In genomic region chr4:46666420-46666819, GRCm38 (mm10) we compare ENCODE assay signal across 30 mouse cellular contexts. TPM values are rescaled to one million over a fixed set of nuclear protein-coding genes. Genes with fewer than 3 reads are reported as not detected.
DNase-seq lines count a peak whose midpoint lies in the region; ATAC-seq and TF ChIP-seq lines count a peak whose summit lies in the region.
"Had no signal": no experiment of that assay in that cellular context is flagged by ENCODE, and none has a peak within 500 bp of the region (broad histone marks: within the 10 kb centered on the region; RNA-seq: fewer than 3 reads in every experiment).

No protein-coding gene starts in this region.

- TF ChIP-seq RAD21 in CH12.LX (IDR thresholded peaks at IDR 0.05; ENCODE audit: low read depth, low read length), result no peak

- no peak for TF ChIP-seq CTCF in CH12.LX (conservative IDR thresholded peaks at IDR 0.05 in 1 of 2, IDR thresholded peaks at IDR 0.05 in 1 of 2; ENCODE audit: low read depth in 2 of 2, low read length in 2 of 2)

- DNase-seq in forebrain, embryonic 10.5 days (ENCODE audit: extremely low spot score, low spot score), result no peak
- no peak for DNase-seq in forebrain, embryonic 14.5 days (ENCODE audit: low spot score)
- DNase-seq in CH12.LX (ENCODE audit: extremely low read depth) (no peak), ES-E14 (ENCODE audit: low read depth, low spot score) (no peak)
- DNase-seq in heart, adult 9 months (ENCODE audit: low spot score in 2 of 2), result no peak
- DNase-seq: adrenal gland, adult 2 months; adrenal gland, postnatal 14 days; cerebellum, adult 11 months; cerebellum, adult 2 months; cerebellum, postnatal 10 days; cerebellum, postnatal 36 days; embryo, embryonic 11 days; forebrain, postnatal 0 days; gastrocnemius, adult 2 months; gastrocnemius, postnatal 14 days; heart, adult 18-20 months; heart, postnatal 14 days; heart, postnatal 4 days; kidney, adult 18-20 months had no signal

- H3K4me2 ChIP-seq in forebrain, embryonic 14.5 days (ENCODE audit: low read length), result no peak overlapping the region
- no peak overlapping the region for H3K4me2 ChIP-seq in CH12.LX (ENCODE audit: insufficient read depth, low read depth, poor library complexity, severe bottlenecking)
- H3K4me2 ChIP-seq: embryonic facial prominence, embryonic 13.5 days; forebrain, embryonic 13.5 days; hindbrain, embryonic 12.5 days had no signal

- H3K9me3 ChIP-seq in forebrain, embryonic 10.5 days, result no peaks in the 10 kb centered on the region
- no peaks in the 10 kb centered on the region for H3K9me3 ChIP-seq in forebrain, embryonic 14.5 days (replicated peaks; ENCODE audit: control insufficient read depth, low read length)
- H3K9me3 ChIP-seq in CH12.LX (replicated peaks; ENCODE audit: low read length) (peaks cover 13% of the 10 kb centered on the region), ES-E14 (ENCODE audit: control insufficient read depth, insufficient read depth, low read depth, low read length) (no peaks in the 10 kb centered on the region)
- H3K9me3 ChIP-seq: embryonic facial prominence, embryonic 10.5 days; embryonic facial prominence, embryonic 13.5 days; forebrain, embryonic 13.5 days; heart, embryonic 10.5 days; heart, embryonic 13.5 days; hindbrain, embryonic 12.5 days had no signal

- no peak for TF ChIP-seq EP300 in CH12.LX (IDR thresholded peaks at IDR 0.05; ENCODE audit: low read length)

- 57% methylated on average over 5 of the region's 5 CpGs for WGBS in forebrain, embryonic 10.5 days
- WGBS in forebrain, embryonic 14.5 days, result 58% methylated on average over 5 of the region's 5 CpGs

- in situ Hi-C loops in CH12.LX (cut with MboI; ENCODE audit: low pct_ligation_motif_present, low pct_unique_long_range_greater_than_20kb, low sequenced_read_pairs) (no loop called here), ES-E14 (cut with MboI; ENCODE audit: low sequenced_read_pairs in 2 of 2, unreplicated experiment in 2 of 2) (no loop called here)

- H3K27me3 ChIP-seq in forebrain, embryonic 10.5 days (ENCODE audit: poor library complexity, severe bottlenecking), result peaks cover 7% of the 10 kb centered on the region
- H3K27me3 ChIP-seq in forebrain, embryonic 14.5 days (replicated peaks; ENCODE audit: control insufficient read depth, insufficient read depth, low read length), result no peaks in the 10 kb centered on the region
- H3K27me3 ChIP-seq in CH12.LX (replicated peaks), result peaks cover 4% of the 10 kb centered on the region
- H3K27me3 ChIP-seq: embryonic facial prominence, embryonic 13.5 days; hindbrain, embryonic 12.5 days had no signal

- H3K27ac ChIP-seq in forebrain, embryonic 10.5 days, result peak overlapping the region; percentile 48; the same call in 1 of the 2 replicates
- H3K27ac ChIP-seq in forebrain, embryonic 14.5 days (ENCODE audit: low read depth, low read length), result no peak overlapping the region
- H3K27ac ChIP-seq in CH12.LX (ENCODE audit: insufficient read depth, low read depth) (no peak overlapping the region), ES-E14 (ENCODE audit: insufficient read depth, low read depth, low read length, poor library complexity, severe bottlenecking) (peak overlapping the region; percentile 91)
- H3K27ac ChIP-seq: embryonic facial prominence, embryonic 13.5 days; forebrain, embryonic 13.5 days; gastrocnemius, adult 2 months; heart, embryonic 13.5 days; hindbrain, embryonic 12.5 days had no signal

- no peaks in the 10 kb centered on the region for H3K36me3 ChIP-seq in forebrain, embryonic 10.5 days (replicated peaks)
- H3K36me3 ChIP-seq in forebrain, embryonic 14.5 days (ENCODE audit: control insufficient read depth, insufficient read depth, low read length), result no peaks in the 10 kb centered on the region
- H3K36me3 ChIP-seq in CH12.LX (replicated peaks in 1 of 2; ENCODE audit: control insufficient read depth in 1 of 2, insufficient read depth in 1 of 2, low read length in 1 of 2) (no peaks in the 10 kb centered on the region), ES-E14 (ENCODE audit: control insufficient read depth, insufficient read depth, low read length, poor library complexity, severe bottlenecking) (no peaks in the 10 kb centered on the region)
- H3K36me3 ChIP-seq: embryonic facial prominence, embryonic 10.5 days; embryonic facial prominence, embryonic 13.5 days; heart, embryonic 10.5 days; heart, embryonic 13.5 days; hindbrain, embryonic 12.5 days had no signal

- dilution Hi-C loops in CH12.LX (cut with MboI; ENCODE audit: extremely low pct_ligation_motif_present, extremely low pct_unique_long_range_greater_than_20kb, low sequenced_read_pairs), result no loop called here

- no peaks in the 10 kb centered on the region for H3K79me2 ChIP-seq in CH12.LX (replicated peaks; ENCODE audit: control insufficient read depth, extremely low read depth, insufficient read depth, poor library complexity, severe bottlenecking)

- H3K4me1 ChIP-seq in forebrain, embryonic 10.5 days, result peaks cover 56% of the 10 kb centered on the region
- 0 out of 2 replicates have a peak, but pooled peaks cover 2% of the 10 kb centered on the region for H3K4me1 ChIP-seq in forebrain, embryonic 14.5 days (ENCODE audit: control insufficient read depth, insufficient read depth, low read length)
- H3K4me1 ChIP-seq in CH12.LX (ENCODE audit: control insufficient read depth in 1 of 2, insufficient read depth in 2 of 2), result peaks cover 10 to 39% of the 10 kb centered on the region in 2 experiments
- peaks cover 4 to 12% of the 10 kb centered on the region in 2 experiments; a peak in 2 of 4 replicates for H3K4me1 ChIP-seq in ES-E14 (ENCODE audit: control insufficient read depth in 2 of 2, insufficient read depth in 2 of 2, low read length in 2 of 2, poor library complexity in 1 of 2)

- no peak overlapping the region for H3K9ac ChIP-seq in forebrain, embryonic 14.5 days (ENCODE audit: low read length)
- H3K9ac ChIP-seq in CH12.LX (ENCODE audit: insufficient read depth, low read depth) (no peak overlapping the region), ES-E14 (ENCODE audit: insufficient read depth, low read depth, low read length, poor library complexity, severe bottlenecking) (no peak overlapping the region)
- H3K9ac ChIP-seq: embryonic facial prominence, embryonic 13.5 days; forebrain, embryonic 13.5 days; forebrain, postnatal 0 days; heart, embryonic 13.5 days; hindbrain, embryonic 12.5 days had no signal

- H3K4me3 ChIP-seq in forebrain, embryonic 10.5 days, result no peak overlapping the region
- H3K4me3 ChIP-seq in forebrain, embryonic 14.5 days (ENCODE audit: low read depth, low read length), result no peak overlapping the region
- H3K4me3 ChIP-seq in CH12.LX (replicated peaks in 1 of 3; ENCODE audit: low read depth in 2 of 3, low read length in 2 of 3, poor library complexity in 1 of 3), result no peak overlapping the region
- H3K4me3 ChIP-seq in ES-E14 (ENCODE audit: insufficient read depth in 1 of 2, low read depth in 1 of 2, low read length in 2 of 2, poor library complexity in 1 of 2, severe bottlenecking in 1 of 2), result no peak overlapping the region
- H3K4me3 ChIP-seq: embryonic facial prominence, embryonic 13.5 days; erythroblast, embryonic 14.5 days; forebrain, embryonic 13.5 days; gastrocnemius, adult 2 months; heart, embryonic 10.5 days; heart, embryonic 13.5 days; hindbrain, embryonic 12.5 days had no signal

- no peak for TF ChIP-seq POLR2A in CH12.LX (IDR thresholded peaks at IDR 0.05; ENCODE audit: low read depth, low read length)

- no peak for ATAC-seq in forebrain, embryonic 14.5 days
- no peak for ATAC-seq in granulocyte monocyte progenitor cell, adult 5-6 weeks (replicated peaks; ENCODE audit: poor library complexity, severe bottlenecking)
- ATAC-seq: forebrain, embryonic 13.5 days; forebrain, postnatal 0 days; hindbrain, embryonic 16.5 days; inflammation-experienced regulatory T-cells, adult 6 months; intestine, embryonic 16.5 days had no signal

TF ChIP-seq in CH12.LX, 34 proteins besides CTCF, POLR2A, EP300 and RAD21:
- TF ChIP-seq SIN3A (IDR thresholded peaks at IDR 0.05; ENCODE audit: low read length) (no peak), IRF4 (IDR thresholded peaks at IDR 0.05; ENCODE audit: low read depth, low read length) (peak; percentile 59), JUND (conservative IDR thresholded peaks at IDR 0.05; ENCODE audit: low read depth, low read length) (peak; percentile 65)

TF ChIP-seq in ES-E14, 5 proteins besides CTCF, POLR2A, EP300 and RAD21:
- TF ChIP-seq CHD2 (IDR thresholded peaks at IDR 0.05; ENCODE audit: low read depth, low read length), result no peak
- no peak for TF ChIP-seq ZC3H11A (IDR thresholded peaks at IDR 0.05; ENCODE audit: borderline replicate concordance, low read depth, low read length)
- no peak for TF ChIP-seq ZNF384 (IDR thresholded peaks at IDR 0.05; ENCODE audit: low read depth, low read length)
- TF ChIP-seq HCFC1 (IDR thresholded peaks at IDR 0.05; ENCODE audit: borderline replicate concordance, insufficient read depth, low read length), result no peak

RNA-seq across cellular contexts. Expression of gene Tbc1d2, which starts 16.4 kb away (rescaled TPM):
- polyA plus RNA-seq in forebrain, embryonic 10.5 days (2016; fragmentation: Nextera tagmentation; extraction: Ambion mirVana), result 0.73 and 0.94 TPM in 2 replicates
- polyA plus RNA-seq in forebrain, embryonic 14.5 days (2014; fragmentation: Nextera tagmentation; extraction: Ambion mirVana), result 0.47 and 0.62 TPM in 2 replicates
- total RNA-seq in CH12.LX (2012; rRNA removed) (0.59 and 1.1 TPM in 2 replicates), CH12.LX (2014; rRNA removed) (0.12 TPM in 2 replicates), ES-E14 (2012; rRNA removed) (6.6 and 7.0 TPM in 2 replicates)
- polyA plus RNA-seq in CH12.LX (2012; ENCODE audit: insufficient read length, low read depth), result 0.27 and 0.29 TPM in 2 replicates
- total RNA-seq in granulocyte monocyte progenitor cell, adult 5-6 weeks (2014; fragmentation: Nextera tagmentation), result 5.4 and 8.7 TPM in 2 replicates
- 4.4 and 6.8 TPM in 2 replicates for total RNA-seq in granulocyte monocyte progenitor cell, adult 5-6 weeks (2017)

Comparison
In these comparisons a context has a peak if more than half of its experiments do, and no peak if none do; other contexts are left out.
1. H3K27ac ChIP-seq: peak in forebrain, embryonic 10.5 days (single experiment) and ES-E14 (single experiment); none in forebrain, embryonic 14.5 days (single experiment) and CH12.LX (single experiment).